Mouse (Mus musculus) right cerebral cortex, adult 2 months (tissue): ENCODE measurements around the gene Slain2.
"Not testable (repeated sequence)": the region's sequence is repeated elsewhere in the genome, so short reads cannot be mapped to it uniquely, and the experiment has no call there.

Source experiments
- DNase-seq, 2 experiments: peaks; one replicate each; pipeline ENCODE4 v3.0.0; 2021 to 2022; ENCODE audit warnings: low spot score in 2 of 2

Slain2 gene

DNA sequence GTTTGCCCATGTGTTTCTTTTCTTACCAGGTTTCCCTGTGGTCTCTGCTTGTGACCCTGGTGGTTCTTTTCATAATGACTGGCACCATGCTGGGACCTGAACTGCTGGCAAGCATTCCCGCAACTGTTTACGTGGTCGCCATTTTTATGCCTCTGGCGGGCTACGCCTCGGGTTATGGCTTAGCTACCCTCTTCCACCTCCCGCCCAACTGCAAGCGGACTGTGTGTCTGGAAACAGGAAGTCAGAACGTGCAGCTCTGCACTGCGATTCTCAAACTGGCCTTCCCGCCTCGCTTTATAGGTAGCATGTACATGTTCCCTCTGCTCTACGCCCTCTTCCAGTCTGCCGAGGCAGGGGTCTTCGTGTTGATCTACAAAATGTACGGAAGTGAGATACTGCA lies 97.7 kb downstream of the Slain2 start:
- DNase-seq, result not testable (repeated sequence)

- DNase-seq, result not testable (repeated sequence)
Observed at GRCm38 (mm10) chr5:73012884-73013610, 98.9 kb downstream of the Slain2 start.

DNA sequence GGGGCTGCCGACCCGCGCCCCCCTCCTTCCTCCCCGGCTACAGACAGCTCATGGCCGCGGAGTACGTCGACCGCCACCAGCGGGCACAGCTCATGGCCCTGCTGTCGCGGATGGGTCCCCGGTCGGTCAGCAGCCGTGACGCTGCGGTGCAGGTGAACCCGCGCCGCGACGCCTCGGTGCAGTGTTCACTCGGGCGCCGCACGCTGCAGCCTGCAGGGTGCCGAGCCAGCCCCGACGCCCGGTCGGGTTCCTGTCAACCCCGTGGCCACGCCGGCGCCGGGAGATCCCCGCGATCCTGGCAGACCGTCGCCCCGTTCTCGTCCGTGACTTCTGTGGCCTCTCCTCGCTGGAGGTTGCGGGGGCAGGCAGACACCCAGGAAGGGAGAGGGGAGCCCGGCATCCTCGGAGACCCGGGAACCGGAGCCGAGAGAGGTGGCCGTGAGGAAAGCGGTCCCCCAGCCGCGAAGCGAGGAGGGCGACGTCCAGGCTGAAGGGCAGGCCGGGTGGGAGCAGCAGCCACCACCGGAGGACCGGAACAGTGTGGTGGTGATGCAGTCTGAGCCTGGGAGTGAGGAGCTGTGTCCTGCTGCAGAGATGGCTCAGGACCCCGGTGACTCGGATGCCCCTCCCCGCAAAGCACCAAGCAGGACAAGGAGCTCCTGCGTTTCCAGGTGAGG lies 99.6 kb downstream of the Slain2 start:
- DNase-seq, result not testable (repeated sequence)

DNA sequence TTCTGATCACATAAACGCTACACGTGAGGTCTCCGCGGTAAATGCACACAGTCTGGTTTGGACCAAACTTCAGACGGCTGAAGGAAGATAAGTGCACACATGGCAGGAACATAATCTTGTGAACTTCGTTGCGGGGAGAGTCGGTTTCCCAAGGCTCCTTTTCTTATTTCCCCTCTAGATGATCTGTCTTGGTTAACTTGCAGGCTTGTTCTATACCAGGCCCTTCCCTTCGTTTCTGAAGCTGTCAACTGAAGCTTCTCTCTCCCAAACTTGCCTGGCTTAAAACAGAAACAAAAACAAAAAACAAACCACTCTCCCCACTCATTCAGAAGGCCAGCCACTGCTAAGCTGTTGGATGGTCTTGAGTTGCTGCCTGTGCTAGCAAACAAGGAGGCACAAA lies 100.6 kb downstream of the Slain2 start:
- no peak for DNase-seq

GRCm38 (mm10) chr5:73023801-73024200 lies 109.7 kb downstream of the Slain2 start:
- DNase-seq, result no peak
